Mouse (Mus musculus): ENCODE measurements at regions not wholly inside any gene's neighbourhood (a gene's known extent, or its start where the extent isn't known, plus 50 kb on each side); places are given as distances from the start of the nearest gene placed in this dataset.

DNA sequence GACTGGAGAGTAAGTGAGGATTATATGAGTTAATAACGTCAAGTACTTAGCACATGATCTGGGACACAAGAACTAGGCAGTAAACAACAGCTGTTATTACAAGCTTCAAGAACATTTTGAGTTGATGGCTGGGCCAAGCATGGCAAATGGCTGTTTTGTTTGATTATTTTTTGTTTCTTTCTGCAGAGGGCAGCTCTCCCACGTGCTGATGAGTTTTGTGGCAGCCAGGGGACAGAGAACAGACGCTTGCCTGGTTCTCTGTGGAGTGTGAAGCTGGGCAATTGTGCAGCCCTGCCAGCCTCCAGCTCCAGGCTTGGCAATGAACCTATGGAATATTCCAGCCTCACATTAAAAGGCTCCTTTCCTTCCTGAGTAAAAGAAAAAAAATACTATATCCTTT is 592.2 kb downstream of the Tox3 start:
- DNase-seq (ENCODE audit: low read depth, low spot score), result no peak

DNA sequence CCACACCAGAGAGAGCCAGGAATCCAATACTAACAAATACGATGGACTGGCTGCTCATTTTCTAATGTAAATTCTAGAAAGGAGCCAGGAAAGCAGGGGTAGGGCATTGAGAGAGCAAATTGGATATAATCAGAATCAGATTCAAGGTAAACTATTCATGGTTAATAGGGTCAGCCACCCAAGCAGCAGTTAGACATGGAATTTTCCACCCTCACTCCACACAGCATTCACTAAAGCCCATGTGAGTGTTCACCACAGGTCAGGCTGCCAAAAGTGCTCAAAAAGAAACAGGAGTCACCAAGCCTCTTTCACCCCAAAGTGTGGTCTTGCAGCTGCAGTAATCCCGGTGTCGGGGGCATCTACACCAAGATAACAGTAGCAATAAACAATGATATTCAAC is 596.9 kb downstream of the Tox3 start:
- no peak for DNase-seq (ENCODE audit: low read depth, low spot score)

DNA sequence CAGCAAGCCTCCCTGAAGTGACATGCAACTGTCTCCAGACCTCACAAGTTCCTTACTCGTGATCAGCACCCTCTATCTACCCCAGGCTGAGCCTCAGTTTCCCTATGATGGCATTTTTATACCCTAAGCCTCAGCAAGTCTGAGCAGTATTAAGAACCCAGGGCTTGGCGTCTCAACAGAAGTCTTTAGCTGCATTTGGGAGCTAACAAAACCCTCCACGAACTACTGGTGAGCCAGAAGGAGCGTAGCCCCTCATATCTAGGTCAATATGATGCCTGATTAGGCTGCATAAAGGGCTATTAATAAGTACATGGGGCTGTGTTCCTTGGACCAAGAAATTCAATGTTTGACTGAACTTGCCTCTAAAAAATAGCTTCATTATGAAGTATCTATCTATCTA is 600.4 kb downstream of the Tox3 start:
- no peak for DNase-seq (ENCODE audit: low read depth, low spot score)

DNA sequence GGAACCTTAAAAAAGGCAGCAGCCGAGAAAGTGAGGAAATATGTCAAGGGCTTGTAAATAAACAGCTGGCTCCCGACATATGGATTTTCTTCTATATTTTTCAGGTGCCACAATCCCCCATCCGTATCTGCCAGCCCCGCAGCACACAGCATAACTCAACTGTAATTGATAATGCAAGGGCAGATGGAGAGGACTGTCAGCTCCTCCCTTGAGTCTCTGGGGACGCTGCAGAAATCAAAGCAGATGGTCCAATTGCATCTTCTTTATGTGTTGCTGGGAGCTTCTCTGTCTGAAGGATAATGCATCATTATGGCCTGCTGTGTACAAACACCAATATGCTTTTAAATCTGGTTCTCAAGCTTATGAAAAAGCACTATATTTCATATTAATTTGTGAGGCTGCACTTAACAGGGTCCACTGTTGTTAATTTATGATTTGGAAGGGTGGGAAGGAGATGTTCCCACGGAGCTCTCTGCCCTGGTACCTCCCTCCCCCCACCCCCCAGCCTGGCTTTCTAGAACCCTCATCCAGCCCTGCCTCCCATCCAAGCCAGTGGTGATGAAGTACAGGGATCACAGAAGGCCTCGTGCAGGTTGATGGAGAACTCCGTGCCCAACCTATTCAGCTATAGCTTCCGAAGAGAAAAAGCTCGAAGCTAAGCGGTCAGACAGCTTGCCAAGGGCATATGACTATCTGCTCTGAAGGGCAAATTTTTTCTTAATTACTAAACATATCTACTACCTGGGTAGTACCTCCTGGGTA is 603.7 kb downstream of the Tox3 start:
- DNase-seq (ENCODE audit: low read depth, low spot score), result no peak

DNA sequence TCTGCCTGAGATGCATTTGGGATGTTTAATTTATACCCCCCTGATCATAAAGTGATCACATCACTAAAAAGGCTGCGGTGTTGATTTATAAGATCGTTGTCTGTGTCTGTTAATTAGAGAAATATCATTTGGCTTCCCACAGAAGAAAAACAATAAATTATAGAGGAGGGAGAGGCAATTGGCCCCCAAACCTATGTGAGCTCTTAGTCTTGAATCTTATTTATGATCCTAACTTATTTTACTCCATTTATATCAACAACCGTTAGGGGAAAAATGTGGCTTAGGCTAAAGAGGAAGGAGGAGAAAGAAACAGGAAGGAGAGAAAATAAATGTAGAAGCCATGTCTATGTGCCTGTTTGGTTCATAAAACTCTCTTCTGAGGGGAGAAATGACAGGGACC is 609.5 kb downstream of the Tox3 start:
- DNase-seq (ENCODE audit: low read depth, low spot score), result no peak

DNA sequence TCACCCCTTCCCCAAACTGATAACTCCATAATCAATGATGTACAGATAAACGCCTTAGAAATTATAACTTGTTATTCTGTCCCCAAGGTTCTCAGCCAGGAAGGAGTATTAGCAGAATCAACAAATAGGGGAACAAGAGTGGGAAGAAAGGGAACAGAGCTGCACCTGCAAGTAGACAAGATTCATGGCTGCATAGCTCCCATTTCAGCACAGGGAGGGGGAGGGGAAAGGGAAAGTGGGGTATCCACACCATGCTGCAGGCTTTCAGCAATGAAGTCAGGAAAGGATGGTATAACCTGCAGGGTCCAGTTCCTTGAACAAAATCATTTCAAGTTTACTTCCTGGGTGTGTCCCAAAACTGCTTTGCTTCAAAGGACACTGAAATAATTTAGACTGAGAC is 610.5 kb downstream of the Tox3 start:
- no peak for DNase-seq (ENCODE audit: low read depth, low spot score)

DNA sequence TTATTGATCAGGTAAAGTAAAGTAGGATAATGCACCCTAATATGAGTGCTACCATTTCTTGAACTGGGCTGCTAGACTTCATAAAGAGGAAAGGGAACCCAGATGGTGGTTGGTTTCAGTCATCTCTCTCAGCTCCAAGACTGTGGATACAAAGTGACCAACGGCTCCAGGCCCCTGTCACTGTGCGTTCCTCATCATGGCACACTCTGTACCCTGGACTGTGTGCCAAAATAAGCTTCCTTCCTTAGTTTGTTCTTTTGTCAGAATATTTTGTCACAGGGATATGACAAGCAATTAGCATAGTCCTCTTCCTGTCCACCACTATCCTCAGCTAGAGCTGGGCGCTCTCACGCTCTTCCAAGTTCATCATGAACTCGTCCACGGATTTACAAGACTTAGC is 620.9 kb downstream of the Tox3 start:
- DNase-seq (ENCODE audit: low read depth, low spot score), result no peak

DNA sequence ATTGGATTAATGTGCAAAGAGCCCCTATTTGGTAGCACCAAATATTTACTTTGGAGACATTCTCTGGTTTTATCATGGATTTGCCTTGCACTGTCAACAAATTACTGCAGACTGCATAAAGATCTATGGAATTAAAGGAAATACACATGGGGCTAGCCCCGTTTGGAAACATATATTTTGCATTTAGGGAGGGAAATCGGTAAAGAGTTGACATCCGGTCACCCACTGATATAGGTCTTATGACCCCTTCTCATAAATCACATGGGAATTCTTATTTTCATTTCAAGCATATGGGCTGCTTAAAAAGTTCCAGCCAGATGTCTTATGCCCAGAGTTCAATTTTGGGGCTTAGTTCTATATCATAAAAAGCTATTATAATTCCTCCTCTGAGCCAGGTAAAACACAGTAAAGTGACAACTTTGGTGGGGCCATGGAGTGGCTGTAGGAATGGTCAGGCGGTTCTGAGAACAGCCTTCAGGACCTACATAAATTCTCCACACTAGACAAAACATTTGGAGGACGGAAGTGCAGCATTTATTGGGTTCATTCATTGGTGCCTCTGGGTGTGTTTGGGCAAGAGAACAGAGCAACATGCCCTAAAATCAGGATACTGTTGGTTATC is 626.3 kb downstream of the Tox3 start:
- no peak for DNase-seq (ENCODE audit: low read depth, low spot score)

DNA sequence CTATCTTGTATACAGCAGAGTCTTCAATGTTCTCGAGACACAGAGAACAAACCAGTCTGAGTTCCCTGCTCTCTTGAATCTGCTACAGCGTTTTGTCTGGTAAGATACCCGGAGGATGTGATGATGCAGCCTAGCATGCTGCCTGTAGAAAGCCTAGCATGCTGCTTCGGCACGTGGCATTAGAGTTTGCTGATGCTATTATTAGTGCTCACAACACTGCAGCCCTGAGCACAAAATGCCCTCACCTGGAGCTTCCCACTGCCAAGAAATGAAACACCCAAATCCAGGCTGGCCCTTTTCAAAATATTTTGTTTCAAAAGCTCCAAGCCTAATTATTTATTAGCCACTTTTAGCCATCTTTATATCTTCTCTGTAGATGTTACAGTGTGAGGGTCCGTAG is 634.3 kb downstream of the Tox3 start:
- DNase-seq (ENCODE audit: low read depth, low spot score), result no peak

DNA sequence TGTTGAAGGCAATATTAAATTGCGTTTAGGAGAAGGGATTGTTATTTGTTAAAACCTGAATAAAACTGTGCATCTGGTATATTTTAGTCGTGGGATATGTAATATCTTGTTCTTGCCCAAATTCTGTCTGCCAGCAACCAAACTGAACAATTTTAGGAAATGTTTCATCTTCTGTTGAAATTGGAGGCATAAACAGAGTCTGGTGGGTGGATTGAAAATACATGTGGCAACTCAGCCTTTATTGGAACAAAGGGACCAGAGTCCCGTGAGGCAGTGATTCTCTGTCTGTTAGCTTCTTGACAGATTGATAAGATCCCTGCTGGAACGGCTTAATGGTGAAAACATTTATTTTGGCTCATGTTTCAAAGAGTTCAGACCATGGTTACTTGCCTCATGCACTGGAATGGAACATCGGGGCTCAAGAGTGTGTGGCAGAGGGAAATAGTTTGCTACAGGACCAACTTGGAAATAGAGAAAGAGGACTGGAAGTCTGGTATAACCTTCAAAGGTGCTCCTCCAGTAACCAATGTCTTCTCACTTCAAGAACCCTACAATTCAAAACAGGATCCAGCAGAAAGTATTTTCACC is 640.7 kb downstream of the Tox3 start:
- DNase-seq (ENCODE audit: low read depth, low spot score), result no peak

DNA sequence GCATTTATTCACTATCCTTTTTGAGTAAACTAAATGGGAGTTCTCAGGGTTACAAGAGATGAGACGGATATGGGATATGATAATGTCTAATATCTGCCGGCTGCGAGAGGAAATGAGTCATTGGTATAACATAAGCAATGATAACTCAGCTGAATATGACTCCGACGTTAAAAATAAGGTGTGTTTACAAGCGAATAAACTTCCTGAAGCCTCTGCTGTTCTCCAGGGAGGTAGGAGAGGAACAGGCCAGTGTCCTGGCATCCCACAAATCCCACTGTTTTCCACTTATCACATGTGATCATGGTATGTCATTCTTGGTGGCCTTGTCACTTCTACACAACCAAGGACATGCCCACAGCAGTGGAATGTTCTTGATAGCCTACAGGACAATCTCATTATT is 641.7 kb upstream of the Sall1 start:
- no peak for DNase-seq (ENCODE audit: low read depth, low spot score)

DNA sequence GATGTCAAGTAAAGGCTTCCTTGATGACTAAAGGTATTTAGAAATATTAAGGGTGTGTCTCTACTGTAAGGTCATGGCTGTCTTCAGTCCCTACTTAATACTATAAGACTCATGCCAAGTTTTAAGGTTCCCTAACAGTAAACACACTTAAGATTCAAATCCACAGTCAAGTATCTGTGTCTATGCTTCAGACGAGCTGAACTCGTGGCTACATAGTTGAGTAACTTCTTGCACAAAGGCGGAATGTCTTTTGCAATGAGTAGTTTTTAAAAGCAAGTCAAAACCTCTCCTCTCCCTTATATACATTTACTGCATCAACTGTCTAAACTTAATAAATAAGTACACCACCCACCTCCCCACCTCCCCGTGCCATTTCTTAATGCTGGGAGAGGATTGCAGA is 637.0 kb upstream of the Sall1 start:
- no peak for DNase-seq (ENCODE audit: low read depth, low spot score)

DNA sequence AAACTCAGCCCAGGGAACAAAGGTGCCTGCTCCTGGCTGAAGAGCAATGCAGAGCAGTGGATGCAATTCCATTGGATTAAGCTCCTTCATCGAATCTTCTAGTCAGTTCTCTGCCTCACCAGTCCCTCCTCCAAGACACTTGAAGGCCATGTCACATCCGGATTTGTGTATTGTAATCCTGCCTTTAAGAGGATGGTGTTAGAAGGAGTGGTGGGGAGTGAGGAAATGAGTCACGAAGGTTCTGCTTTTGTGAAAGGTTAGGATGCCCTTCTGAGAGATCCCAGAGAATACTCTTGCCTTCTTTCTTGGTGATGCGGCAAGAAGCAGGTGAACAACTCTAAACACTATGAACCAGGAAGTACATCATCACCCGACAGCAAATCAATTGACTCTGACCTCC is 636.4 kb upstream of the Sall1 start:
- DNase-seq (ENCODE audit: low read depth, low spot score), result no peak

DNA sequence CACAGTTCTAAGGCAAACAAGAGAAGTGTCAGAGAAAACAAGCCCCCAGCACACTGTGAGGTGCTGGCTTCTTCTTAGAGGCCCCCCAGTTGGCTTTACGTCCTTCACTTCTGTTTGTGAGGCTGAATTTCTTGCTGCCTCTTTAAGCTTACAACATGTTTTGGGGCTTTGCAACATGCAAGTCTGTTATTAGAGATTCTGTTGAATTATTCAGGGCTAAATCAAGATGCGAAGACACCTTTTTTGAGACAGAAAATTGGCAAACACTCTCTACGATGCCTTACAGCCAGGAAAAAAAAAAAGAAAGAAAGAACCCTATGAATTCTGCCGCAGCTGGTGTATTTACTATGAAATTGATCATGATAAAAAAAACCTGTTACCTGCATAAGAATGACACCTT is 635.6 kb upstream of the Sall1 start:
- DNase-seq (ENCODE audit: low read depth, low spot score), result no peak

DNA sequence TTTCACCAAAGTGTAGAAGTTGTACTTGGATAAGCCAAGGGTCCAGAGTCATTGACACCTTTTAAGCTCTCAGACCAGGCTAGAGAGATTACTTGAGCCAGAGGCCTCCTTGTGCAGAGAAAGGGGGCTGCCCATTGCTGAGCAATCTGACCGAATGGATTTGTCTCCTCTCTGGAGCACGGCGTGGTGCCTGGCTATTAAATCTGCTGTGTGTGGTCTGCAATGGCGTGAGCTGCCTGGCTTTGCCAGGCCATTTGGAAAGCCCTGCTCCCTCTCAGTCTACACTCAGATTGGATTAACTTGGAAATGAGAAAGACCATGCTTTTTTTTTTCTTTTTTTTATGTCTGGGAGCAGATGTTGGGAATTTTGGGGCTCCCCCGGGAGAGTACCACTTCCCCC is 633.3 kb upstream of the Sall1 start:
- no peak for DNase-seq (ENCODE audit: low read depth, low spot score)

DNA sequence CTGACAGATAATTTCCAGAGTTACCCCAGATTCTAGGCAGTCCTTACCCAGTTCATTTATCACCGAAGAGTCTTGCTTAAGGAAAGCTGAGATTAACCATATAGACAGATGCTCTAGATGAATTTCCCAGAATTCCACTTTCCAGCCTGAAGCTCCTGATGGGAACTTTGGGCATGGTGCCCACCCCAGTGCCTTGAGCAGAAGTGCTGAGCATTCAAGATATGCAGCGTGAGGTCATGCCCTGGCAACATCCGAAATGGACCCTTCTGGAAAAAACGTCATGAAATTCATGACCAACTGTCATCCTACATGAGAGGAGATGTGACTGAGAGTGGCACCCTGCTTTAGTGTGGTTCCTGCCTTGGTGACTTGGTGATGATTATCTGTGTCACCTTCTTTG is 629.9 kb upstream of the Sall1 start:
- no peak for DNase-seq (ENCODE audit: low read depth, low spot score)

DNA sequence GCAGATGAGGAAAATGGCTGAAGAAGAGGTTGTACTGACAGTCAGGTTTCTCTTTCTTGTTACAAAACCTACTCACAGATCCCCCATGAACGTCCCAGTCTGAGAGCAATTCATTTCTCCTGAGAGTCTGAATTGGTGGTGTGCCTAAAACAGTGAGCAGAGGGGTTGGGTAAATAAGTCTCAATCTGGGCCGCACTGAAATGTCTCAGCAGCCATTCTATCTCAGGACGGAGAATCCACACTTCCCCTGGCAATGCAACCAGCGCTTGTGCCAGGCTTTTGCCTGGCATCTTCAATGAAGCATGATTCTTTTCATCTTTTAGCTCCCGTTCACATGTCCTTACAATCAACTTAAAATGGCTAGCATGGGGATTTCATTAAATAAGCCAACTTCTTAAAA is 628.7 kb upstream of the Sall1 start:
- DNase-seq (ENCODE audit: low read depth, low spot score), result no peak

DNA sequence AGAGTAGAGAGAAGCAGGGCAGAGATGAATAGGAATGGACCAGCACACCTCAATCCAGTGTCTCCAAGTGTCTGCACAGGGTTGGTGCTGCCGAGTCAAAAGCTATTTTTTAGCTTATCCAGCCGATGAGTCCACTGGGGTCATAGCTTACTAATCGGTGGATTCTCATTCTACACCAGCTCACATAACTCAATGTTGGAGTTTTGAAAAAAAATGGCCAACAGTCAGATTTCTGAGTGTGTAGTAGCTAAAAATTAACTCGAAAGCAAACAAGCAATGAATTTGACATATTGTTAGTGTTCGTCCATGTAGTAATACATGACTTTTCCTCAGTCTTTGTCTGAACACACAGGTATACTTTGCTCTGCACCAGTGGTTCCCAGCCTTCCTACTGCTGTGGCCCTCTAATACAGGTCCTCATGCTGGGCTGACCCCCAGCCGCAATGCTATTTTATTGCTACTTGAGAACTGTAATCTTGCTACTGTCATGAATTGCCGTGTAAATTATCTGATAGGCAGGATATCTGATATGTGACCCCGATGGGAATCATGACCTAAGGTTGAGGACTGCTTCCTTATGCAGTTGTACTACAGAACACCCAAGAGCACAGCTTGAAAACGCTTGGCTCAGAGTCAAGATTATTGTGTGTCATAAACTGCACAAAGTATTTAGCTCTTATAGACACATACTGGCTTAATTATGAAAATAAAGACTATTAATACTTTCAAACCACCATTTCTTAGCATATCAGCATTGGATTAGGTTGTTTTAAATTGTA is 621.1 kb upstream of the Sall1 start:
- DNase-seq (ENCODE audit: low read depth, low spot score), result no peak

DNA sequence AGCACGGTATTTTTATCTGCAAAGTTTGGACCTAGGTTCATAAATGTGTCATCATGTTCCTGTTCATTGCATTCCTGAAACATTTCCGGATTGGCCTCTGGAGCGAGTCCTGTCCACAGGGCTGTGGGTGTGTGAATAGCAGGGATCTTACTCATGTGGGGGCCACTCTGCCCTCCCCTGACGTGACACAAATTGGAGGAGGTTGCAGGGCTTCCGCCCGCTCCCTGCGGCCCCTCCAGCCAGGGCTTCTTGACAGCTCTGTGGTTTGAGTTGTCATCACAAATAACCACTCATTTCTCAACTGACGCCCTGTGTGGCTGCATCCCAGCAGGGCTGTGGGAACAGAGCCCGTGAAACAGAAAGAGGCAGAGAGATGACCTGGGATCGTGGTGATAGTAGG is 619.9 kb upstream of the Sall1 start:
- DNase-seq (ENCODE audit: low read depth, low spot score), result no peak

DNA sequence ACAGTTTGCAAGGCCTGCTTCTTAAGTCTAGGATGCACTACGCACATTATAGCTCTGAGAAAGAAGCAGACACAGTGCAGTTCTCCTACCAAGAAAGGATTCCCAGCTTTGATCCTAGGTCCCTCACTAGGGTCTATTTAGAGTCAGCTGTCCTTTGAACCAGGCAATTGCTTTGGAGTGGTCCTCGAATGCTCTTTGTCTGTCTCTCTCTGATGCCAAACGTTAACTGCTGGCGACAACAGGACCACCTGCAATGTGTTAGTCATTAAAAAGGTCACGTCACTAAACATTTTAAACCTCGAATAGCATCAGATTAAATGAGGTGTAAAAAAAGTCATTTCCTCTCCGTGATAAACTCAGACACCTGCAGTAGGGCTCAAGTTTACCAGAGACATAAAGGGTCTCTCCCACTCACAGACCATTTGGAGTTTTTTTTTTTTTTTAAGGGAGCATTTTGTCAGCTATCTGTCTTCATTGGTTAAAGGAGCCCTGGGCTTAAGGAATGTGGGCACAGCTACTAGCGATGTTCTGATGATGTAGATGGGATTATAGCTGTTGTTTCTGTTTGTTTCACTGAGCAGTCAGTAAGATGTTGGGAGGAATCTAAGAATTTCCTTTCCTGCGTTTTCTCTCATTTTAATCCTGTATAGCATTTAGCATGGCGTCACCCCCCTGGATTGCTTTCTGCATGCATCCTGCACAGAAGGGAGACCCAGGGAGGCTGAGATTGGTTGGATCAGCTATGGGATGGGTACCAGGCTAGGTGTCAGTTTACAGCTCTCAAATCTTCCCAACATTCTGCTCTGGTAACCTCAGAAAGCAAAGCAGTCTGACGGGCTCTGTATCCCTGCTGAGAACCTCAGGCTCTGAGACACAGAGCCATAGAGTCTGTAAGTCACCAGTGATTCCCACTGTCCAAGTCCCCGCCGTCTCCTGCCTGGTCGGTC is 615.3 kb upstream of the Sall1 start:
- DNase-seq (ENCODE audit: low read depth, low spot score), result no peak

DNA sequence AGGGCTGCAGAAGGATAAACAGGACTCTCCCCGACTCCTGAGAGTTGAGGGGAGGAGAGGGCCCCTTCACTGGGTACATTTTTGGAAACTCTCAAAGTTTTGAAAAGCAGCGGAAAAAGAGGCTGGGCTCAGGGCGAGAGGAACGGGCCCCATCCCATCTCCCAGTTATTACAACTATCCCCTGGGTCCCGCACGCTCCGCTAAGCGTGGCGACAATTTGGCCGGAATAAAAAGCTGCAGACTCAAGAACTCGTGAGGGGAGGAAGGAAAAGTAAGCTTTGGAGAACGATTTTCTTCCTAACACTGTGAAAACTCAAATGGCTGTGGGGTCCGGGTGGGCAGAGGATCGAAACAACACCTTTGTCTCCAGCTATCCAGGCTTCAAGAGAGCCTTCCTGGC is 611.4 kb upstream of the Sall1 start:
- no peak for DNase-seq (ENCODE audit: low read depth, low spot score)

All from CD4-positive helper T cell, adult 2 months (primary cell).